Mouse (Mus musculus): ENCODE measurements around the gene Trio.

Trio gene

GRCm38 (mm10) chr15:27877831-27878230 is 147.8 kb downstream of the Trio start:
- DNase-seq (ENCODE audit: low spot score in 2 of 2), result no peak

GRCm38 (mm10) chr15:27876327-27876726 is 149.3 kb downstream of the Trio start:
- no peak for DNase-seq (ENCODE audit: low spot score in 2 of 2)

GRCm38 (mm10) chr15:27875753-27876152 is 149.9 kb downstream of the Trio start:
- no peak for DNase-seq (ENCODE audit: low spot score in 2 of 2)

DNA sequence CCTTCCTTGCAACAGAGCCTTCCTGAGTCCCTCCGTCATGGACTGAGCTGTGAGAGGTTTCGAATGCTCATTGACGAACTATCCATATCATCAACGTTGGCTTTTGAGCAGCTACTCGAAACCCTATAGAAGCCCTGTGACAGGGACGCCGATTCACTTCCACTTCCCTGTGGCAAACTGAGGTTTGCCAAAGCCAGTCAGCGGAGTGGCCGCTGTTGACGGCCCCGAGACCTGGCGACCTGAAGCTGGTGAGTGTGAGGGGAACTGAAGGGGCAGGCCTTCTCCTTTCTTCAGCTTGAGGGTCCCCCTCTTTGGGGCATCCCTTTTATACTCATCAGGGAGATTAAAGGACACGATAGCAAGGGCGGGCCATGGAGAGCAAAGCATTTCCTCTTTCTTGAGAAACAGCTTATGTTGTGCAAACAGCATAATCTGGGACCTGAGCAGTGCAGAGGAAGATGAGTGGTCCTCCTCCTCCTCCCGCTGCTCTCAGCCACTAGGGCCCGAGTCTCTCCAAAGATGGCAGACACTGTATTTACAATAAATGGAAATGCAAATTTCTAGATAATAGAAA is 151.8 kb downstream of the Trio start:
- no peak for DNase-seq (ENCODE audit: low spot score in 2 of 2)

GRCm38 (mm10) chr15:27872286-27872685 is 153.4 kb downstream of the Trio start:
- DNase-seq (ENCODE audit: low spot score in 2 of 2), result no peak

DNA sequence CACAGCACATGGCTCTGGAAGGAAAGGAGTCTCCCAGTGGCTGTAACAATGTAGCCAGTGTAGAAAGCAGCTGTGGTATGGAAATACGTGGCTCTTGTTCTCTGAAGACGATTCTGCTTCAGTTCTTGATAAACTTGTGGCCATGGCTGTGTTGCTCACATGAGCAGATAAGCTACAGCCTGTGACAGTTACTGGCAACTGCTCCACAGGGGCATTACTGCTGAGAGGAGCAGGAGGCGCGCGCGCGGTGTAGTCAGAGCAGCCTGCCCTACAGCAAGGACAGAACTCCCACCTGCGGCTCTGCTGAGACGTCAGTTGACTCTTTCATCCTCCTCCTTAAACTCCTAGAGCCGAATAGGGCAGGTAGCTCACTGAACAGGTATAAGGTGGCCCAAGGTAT is 153.9 kb downstream of the Trio start:
- no peak for DNase-seq (ENCODE audit: low spot score in 2 of 2)

- no peak for DNase-seq (ENCODE audit: low spot score in 2 of 2)
Observed at GRCm38 (mm10) chr15:27871260-27871659, 154.4 kb downstream of the Trio start.

DNA sequence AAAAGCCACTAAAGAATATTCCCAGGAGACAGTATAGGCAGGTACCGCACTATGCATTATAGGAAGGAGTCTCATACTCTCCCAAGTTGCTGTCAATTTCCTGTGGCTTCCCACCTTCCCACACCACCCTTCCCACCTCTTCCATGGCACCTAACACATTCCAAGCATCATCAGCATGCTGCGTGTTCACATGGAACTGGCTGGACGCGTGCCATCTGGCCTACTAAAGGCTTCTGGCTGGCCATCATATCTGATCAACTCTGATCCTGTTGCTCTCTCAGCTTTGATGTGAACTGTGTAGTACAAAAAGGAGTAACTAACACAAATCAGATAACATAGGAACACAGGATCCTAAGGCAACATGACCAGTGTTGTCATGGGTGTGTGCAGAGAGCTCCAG is 156.6 kb downstream of the Trio start:
- no peak for DNase-seq (ENCODE audit: low spot score in 2 of 2)

GRCm38 (mm10) chr15:27867831-27868230 is 157.8 kb downstream of the Trio start:
- no peak for DNase-seq (ENCODE audit: low spot score in 2 of 2)

DNA sequence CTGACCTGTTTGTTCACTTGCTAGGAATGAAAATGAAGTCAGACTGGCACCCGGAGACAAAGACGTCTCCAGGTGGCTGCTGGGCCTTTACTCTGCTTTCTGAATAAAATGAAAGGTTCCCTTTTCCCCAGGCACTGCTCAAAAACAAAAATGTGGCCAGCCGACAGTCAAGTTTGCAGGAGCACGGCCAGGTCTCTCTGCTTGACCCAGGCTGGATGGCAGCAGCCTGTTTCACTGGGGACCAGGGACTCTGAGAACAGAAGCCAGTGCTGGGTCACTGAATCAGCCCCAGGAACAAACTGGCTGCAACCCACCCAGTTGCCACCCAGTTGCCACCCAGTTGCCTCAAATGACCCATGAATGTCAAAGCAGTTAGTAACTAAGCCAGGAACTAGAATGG is 159.2 kb downstream of the Trio start:
- no peak for DNase-seq (ENCODE audit: low spot score in 2 of 2)

- DNase-seq (ENCODE audit: low spot score in 2 of 2), result no peak
Observed at GRCm38 (mm10) chr15:27866053-27866452, 159.6 kb downstream of the Trio start.

DNA sequence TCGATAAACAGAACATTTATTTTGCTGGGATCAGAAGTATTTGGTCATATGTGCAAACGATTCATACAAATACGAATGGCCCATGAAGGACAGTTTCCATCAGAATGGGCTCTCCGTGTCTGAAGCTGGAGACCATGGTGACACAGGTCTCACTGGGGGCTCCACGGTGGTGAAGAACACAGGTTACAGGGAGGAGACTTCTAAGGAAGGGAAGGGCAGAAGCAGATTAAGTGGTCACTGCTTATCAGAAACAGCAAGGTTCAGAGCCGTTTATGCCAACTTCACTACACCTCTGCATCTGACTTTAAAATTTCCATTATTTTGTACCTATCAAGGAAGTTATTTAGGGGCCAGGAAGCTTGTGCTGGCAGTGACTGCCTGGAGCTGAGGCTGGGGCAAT is 161.3 kb downstream of the Trio start:
- DNase-seq (ENCODE audit: low spot score in 2 of 2), result no peak

DNA sequence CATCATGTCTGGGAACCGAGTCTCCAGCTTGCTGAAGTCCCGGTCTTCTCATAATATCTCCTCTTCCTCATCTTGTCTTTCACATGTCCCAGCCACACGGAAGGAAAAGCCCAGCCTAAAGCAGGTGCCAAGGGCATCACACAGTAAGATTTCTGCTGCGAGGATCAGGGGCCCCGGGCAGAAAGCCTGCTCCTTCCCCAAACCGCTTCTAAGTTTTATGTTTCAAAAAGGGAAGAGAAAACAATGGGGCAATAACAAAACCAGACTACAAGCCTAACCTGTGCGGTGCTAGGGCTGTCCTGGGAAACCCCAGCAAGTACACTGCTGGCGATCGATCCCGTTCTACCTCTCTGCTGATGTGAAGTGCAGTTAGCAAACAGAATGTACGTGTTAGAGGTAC is 162.7 kb downstream of the Trio start:
- no peak for DNase-seq (ENCODE audit: low spot score in 2 of 2)

DNA sequence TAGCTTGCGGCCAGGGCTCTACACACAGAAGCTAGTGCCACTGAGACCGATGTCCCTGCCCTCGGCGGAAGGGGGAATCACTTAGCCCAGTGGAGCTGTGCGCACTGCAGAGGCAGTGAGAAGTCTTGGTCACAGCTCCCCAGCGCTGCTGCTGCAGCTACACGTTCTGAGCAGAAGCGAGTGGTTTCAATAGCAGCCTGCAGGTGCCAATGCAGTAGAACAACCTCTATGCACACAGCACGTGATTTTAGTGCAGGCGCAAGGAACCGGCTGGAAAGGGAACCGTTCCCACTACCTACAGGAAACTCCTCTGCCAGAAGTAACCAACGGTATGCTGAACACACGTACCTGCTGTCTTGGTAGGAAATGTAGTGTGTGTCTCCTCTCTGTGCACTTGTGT is 165.2 kb downstream of the Trio start:
- DNase-seq (ENCODE audit: low spot score in 2 of 2), result no peak

- no peak for DNase-seq (ENCODE audit: low spot score in 2 of 2)
Observed at GRCm38 (mm10) chr15:27859590-27859989, 166.1 kb downstream of the Trio start.

DNA sequence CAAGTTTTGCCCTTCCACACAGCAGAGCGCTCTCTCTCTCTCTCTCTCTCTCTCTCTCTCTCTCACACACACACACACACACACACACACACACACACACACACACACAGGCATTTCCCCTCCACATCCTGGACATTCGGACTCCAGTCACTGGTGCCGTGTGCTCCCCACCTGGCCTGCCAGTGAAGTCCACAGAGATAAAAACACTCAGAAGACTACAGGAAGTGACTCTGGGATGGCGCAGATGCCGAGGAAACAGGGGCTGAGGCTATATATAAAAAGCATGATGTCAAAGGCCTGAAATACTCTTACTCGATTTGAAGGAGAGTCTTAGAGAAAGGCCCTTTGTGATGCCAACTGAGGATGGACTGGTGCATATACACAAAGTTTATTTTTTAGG is 166.5 kb downstream of the Trio start:
- DNase-seq (ENCODE audit: low spot score in 2 of 2), result no peak

DNA sequence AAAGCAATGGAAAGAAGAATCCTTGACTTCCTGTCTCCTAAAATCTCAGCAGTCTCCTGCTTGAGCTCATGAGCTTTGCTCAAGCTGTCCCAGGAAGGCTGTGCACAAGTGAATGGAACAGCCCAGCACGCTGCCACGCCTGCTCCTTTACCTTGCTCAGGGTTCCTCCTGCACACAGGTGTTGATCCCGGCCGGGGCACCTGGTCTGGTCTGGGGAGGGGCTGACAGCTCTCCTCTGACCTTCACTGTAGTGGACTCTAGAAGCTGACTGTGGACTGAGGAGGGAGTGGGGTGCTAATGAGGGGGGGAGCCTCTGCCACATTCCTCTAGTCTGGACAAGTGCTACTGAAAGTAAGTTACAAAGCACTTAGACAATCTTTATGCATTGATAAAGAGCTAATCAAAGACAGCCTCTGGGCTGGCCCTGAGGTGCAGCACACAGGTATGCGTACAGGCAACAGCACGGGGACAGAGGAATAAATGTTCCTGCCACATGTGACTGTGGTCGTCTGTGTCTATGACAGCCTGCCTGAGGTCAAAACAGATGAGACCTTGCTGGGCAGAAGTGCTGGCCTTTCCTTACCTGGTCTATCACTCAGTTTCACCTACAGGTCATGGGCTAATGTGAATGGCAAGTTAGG is 167.3 kb downstream of the Trio start:
- no peak for DNase-seq (ENCODE audit: low spot score in 2 of 2)

DNA sequence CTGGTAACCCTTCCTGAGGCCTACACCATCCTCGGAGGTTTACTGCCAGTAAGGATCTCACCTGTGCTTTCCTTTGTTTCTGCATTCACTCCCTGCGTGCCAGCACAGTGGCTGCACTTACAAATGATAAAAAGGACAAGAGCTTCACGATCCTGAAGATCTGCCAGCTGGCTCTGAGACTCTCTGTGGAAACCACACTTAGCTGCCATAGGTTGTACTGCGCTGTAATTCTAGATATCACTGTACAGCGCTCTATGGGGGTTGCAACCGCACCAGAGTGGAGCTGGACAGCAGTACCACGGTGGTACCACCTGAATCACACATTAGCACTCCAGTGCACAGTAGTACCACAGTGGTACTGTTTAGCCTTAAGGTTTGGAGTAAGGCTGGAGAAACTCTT is 168.4 kb downstream of the Trio start:
- no peak for DNase-seq (ENCODE audit: low spot score in 2 of 2)

- no peak for DNase-seq (ENCODE audit: low spot score in 2 of 2)
Observed at GRCm38 (mm10) chr15:27856050-27856787, 169.4 kb downstream of the Trio start.

- DNase-seq (ENCODE audit: low spot score in 2 of 2), result no peak
Observed at GRCm38 (mm10) chr15:27851312-27851711, 174.3 kb downstream of the Trio start.

DNA sequence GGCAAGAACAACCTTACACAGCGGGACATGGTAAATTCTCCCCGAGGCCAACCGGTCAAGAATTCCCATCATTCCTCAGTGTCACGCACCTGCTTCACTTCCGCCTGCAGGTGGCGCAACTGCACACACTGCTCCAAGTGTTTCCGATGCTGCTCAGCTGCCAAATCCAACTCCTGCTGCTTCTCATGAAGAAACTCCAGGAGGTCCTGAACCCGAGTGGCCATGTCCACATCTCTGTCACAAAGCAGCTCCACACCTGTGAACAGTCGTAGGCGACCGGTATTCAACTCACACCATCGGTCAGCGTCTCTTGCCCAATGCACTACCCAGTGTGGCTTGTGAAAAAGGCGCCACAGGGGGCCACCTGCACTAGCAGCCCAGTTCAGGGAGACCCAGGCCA is 174.7 kb downstream of the Trio start:
- no peak for DNase-seq (ENCODE audit: low spot score in 2 of 2)

- DNase-seq (ENCODE audit: low spot score in 2 of 2), result no peak
Observed at GRCm38 (mm10) chr15:27849910-27850309, 175.7 kb downstream of the Trio start.

GRCm38 (mm10) chr15:27841696-27842095 is 184.0 kb downstream of the Trio start:
- DNase-seq (ENCODE audit: low spot score in 2 of 2), result no peak
